Mouse (Mus musculus): ENCODE measurements around the gene Spert. TPM values are rescaled to one million over a fixed set of nuclear protein-coding genes. Genes with fewer than 3 reads are reported as not detected.

Spert gene
- polyA plus RNA-seq (2012; rRNA removed), result not detected in 2 replicates

GRCm38 (mm10) chr14:75592978-75593377 lies at the start of gene Spert:
TSS of gene Spert (minus strand) at chr14:75593116.

GRCm38 (mm10) chr14:75642080-75642479 lies 49.2 kb upstream of the Spert start, which contains the start of gene Erich6b:
TSS of gene Erich6b (plus strand) at chr14:75642259.

Other genes starting within 250 kb of the Spert start
- 2.1 and 2.8 TPM in 2 replicates for gene Siah3, start 137.1 kb downstream of the Spert start, polyA plus RNA-seq (2012; rRNA removed)
- not detected in 2 replicates for gene Erich6b, start 49.1 kb upstream of the Spert start, polyA plus RNA-seq (2012; rRNA removed)
- 21.3 and 26.8 TPM in 2 replicates for gene Cog3, start 161.4 kb upstream of the Spert start, polyA plus RNA-seq (2012; rRNA removed)
- 15.2 and 26.6 TPM in 2 replicates for gene Slc25a30, start 193.9 kb upstream of the Spert start, polyA plus RNA-seq (2012; rRNA removed)

All from central nervous system, embryonic 11.5 days (tissue).